Mouse (Mus musculus) CH12.LX (cell line): ENCODE measurements around the gene Eif1. TPM values are rescaled to one million over a fixed set of nuclear protein-coding genes. Genes with fewer than 3 reads are reported as not detected.

ENCODE experiments used
- DNase-seq: peaks from one replicate; pipeline ENCODE4 v3.0.0-alpha.2; 2013; ENCODE audit errors: extremely low read depth
- H3K27ac ChIP-seq: 2 replicates; pipeline ENCODE4 v1.5.1; 2012; ENCODE audit warnings: low read depth, mild to moderate bottlenecking, control low read depth, moderate library complexity; ENCODE audit not compliant: insufficient read depth
- H3K27me3 ChIP-seq: replicated peaks from 2 replicates; pipeline ENCODE3; 2012; ENCODE audit warnings: inconsistent platforms
- H3K36me3 ChIP-seq, 2 experiments: replicated peaks in 1 of 2; 2 replicates each; pipeline versions ENCODE3 to v1.6.1; 2012; ENCODE audit warnings: inconsistent platforms in 1 of 2, low read length in 1 of 2, mild to moderate bottlenecking in 1 of 2, mixed read lengths in 1 of 2, moderate library complexity in 1 of 2; ENCODE audit not compliant: control insufficient read depth in 1 of 2, insufficient read depth in 1 of 2
- H3K4me1 ChIP-seq, 2 experiments: 2 replicates each; pipeline ENCODE4 v1.6.1; 2012; ENCODE audit warnings: inconsistent platforms in 1 of 2, moderate library complexity in 1 of 2; ENCODE audit not compliant: insufficient read depth in 2 of 2, control insufficient read depth in 1 of 2
- H3K4me2 ChIP-seq: 2 replicates; pipeline ENCODE4 v1.6.1; 2012; ENCODE audit warnings: low read depth, mild to moderate bottlenecking, control low read depth; ENCODE audit not compliant: poor library complexity, insufficient read depth, severe bottlenecking
- H3K4me3 ChIP-seq, 3 experiments: fragments of 150-350 bp in 1 of 3; sonication (generic) in 1 of 3; replicated peaks in 1 of 3; 2 replicates each; pipeline versions ENCODE3 to v1.5.1; 2011 to 2012; ENCODE audit warnings: low read depth in 2 of 3, low read length in 2 of 3, mild to moderate bottlenecking in 2 of 3, moderate library complexity in 2 of 3, control low read depth in 1 of 3, improper control_type of control experiment in 1 of 3, inconsistent platforms in 1 of 3, mixed read lengths in 1 of 3; ENCODE audit not compliant: poor library complexity in 1 of 3
- H3K79me2 ChIP-seq: replicated peaks from 2 replicates; pipeline ENCODE4 v1.6.1; 2012; ENCODE audit warnings: mild to moderate bottlenecking, moderate library complexity; ENCODE audit not compliant: control insufficient read depth, poor library complexity, insufficient read depth, severe bottlenecking; ENCODE audit errors: extremely low read depth
- H3K9ac ChIP-seq: 2 replicates; pipeline ENCODE4 v1.6.1; 2012; ENCODE audit warnings: low read depth, mild to moderate bottlenecking, control low read depth, moderate library complexity; ENCODE audit not compliant: insufficient read depth
- H3K9me3 ChIP-seq: replicated peaks from 2 replicates; pipeline ENCODE3; 2012; ENCODE audit warnings: low read length, inconsistent platforms, mixed read lengths
- CHD2 ChIP-seq: IDR thresholded peaks from 2 replicates; pipeline ENCODE4 v1.6.1; 2011; ENCODE audit warnings: low read length, improper control_type of control experiment
- CTCF ChIP-seq, 2 experiments: IDR thresholded peaks in 1 of 2; conservative IDR thresholded peaks in 1 of 2; 2 replicates each; pipeline ENCODE4 v1.5.1; 2011 to 2012; ENCODE audit warnings: low read depth in 2 of 2, low read length in 2 of 2, improper control_type of control experiment in 1 of 2, inconsistent platforms in 1 of 2, mild to moderate bottlenecking in 1 of 2, moderate library complexity in 1 of 2
- E2F4 ChIP-seq: IDR thresholded peaks from 2 replicates; pipeline ENCODE4 v1.6.1; 2011; ENCODE audit warnings: low read depth, low read length, improper control_type of control experiment; ENCODE audit not compliant: insufficient replicate concordance
- ELF1 ChIP-seq: IDR thresholded peaks from 2 replicates; pipeline ENCODE4 v1.6.1; 2014; ENCODE audit warnings: low read depth, mild to moderate bottlenecking, inconsistent platforms, low read length, improper control_type of control experiment
- EP300 ChIP-seq: IDR thresholded peaks from 2 replicates; pipeline ENCODE4 v1.6.1; 2011; ENCODE audit warnings: low read length, improper control_type of control experiment
- ETS1 ChIP-seq: conservative IDR thresholded peaks from 2 replicates; pipeline ENCODE4 v1.6.1; 2012; ENCODE audit warnings: low read depth, mild to moderate bottlenecking, inconsistent platforms, low read length, improper control_type of control experiment, moderate library complexity
- JUND ChIP-seq: conservative IDR thresholded peaks from 2 replicates; pipeline ENCODE4 v1.6.1; 2011; ENCODE audit warnings: low read depth, low read length, improper control_type of control experiment
- KAT2A ChIP-seq: IDR thresholded peaks from 2 replicates; pipeline ENCODE4 v1.6.1; 2012; ENCODE audit warnings: low read length, improper control_type of control experiment, inconsistent platforms; ENCODE audit not compliant: insufficient replicate concordance
- MAX ChIP-seq: IDR thresholded peaks from 2 replicates; pipeline ENCODE4 v1.6.1; 2011; ENCODE audit warnings: low read length, improper control_type of control experiment
- MEF2A ChIP-seq: IDR thresholded peaks from 2 replicates; pipeline ENCODE4 v1.6.1; 2014; ENCODE audit warnings: low read depth, mild to moderate bottlenecking, inconsistent platforms, low read length, improper control_type of control experiment, borderline replicate concordance
- MXI1 ChIP-seq: IDR thresholded peaks from 2 replicates; pipeline ENCODE4 v1.6.1; 2011; ENCODE audit warnings: mild to moderate bottlenecking, low read depth, low read length, improper control_type of control experiment
- MYC ChIP-seq: IDR thresholded peaks from 2 replicates; pipeline ENCODE4 v1.6.1; 2011; ENCODE audit warnings: low read depth, mild to moderate bottlenecking, improper control_type of control experiment, low read length
- NRF1 ChIP-seq: IDR thresholded peaks from 2 replicates; pipeline ENCODE4 v1.6.1; 2014; ENCODE audit warnings: low read depth, mild to moderate bottlenecking, inconsistent platforms, low read length, improper control_type of control experiment, moderate library complexity
- PAX5 ChIP-seq: IDR thresholded peaks from 2 replicates; pipeline ENCODE4 v1.6.1; 2012; ENCODE audit warnings: low read length, inconsistent platforms, mixed read lengths
- POLR2A ChIP-seq: IDR thresholded peaks from 2 replicates; pipeline ENCODE4 v1.6.1; 2011; ENCODE audit warnings: low read depth, mild to moderate bottlenecking, improper control_type of control experiment, low read length
- POLR2AphosphoS2 ChIP-seq: IDR thresholded peaks from 2 replicates; pipeline ENCODE4 v1.6.1; 2011; ENCODE audit warnings: low read depth, low read length, improper control_type of control experiment
- RAD21 ChIP-seq: IDR thresholded peaks from 2 replicates; pipeline ENCODE4 v1.6.1; 2011; ENCODE audit warnings: low read depth, mild to moderate bottlenecking, low read length, improper control_type of control experiment, moderate library complexity
- SIN3A ChIP-seq: IDR thresholded peaks from 2 replicates; pipeline ENCODE4 v1.6.1; 2012; ENCODE audit warnings: low read length, improper control_type of control experiment, inconsistent platforms
- SMC3 ChIP-seq: IDR thresholded peaks from 2 replicates; pipeline ENCODE4 v1.6.1; 2011; ENCODE audit warnings: low read depth, low read length, improper control_type of control experiment
- TCF12 ChIP-seq: IDR thresholded peaks from 2 replicates; pipeline ENCODE4 v1.6.1; 2014; ENCODE audit warnings: low read depth, mild to moderate bottlenecking, inconsistent platforms, low read length, improper control_type of control experiment
- UBTF ChIP-seq: IDR thresholded peaks from 2 replicates; pipeline ENCODE4 v1.6.1; 2012; ENCODE audit warnings: low read depth, mild to moderate bottlenecking, inconsistent platforms, low read length, improper control_type of control experiment, moderate library complexity
- USF1 ChIP-seq: IDR thresholded peaks from 2 replicates; pipeline ENCODE4 v1.6.1; 2014; ENCODE audit warnings: low read depth, mild to moderate bottlenecking, inconsistent platforms, low read length, improper control_type of control experiment
- ZC3H11A ChIP-seq: IDR thresholded peaks from 2 replicates; pipeline ENCODE4 v1.6.1; 2012; ENCODE audit warnings: low read depth, mild to moderate bottlenecking, inconsistent platforms, low read length, improper control_type of control experiment
- ZMIZ1 ChIP-seq: IDR thresholded peaks from 2 replicates; pipeline ENCODE4 v1.6.1; 2012; ENCODE audit warnings: low read depth, mild to moderate bottlenecking, inconsistent platforms, low read length, improper control_type of control experiment
- dilution Hi-C: fragments of 300-500 bp; cut with MboI; formaldehyde crosslinking; loops from 2 replicates; pipeline ENCODE4 v1.14.3; 2020; ENCODE audit warnings: low sequenced_read_pairs; ENCODE audit not compliant: extremely low pct_unique_long_range_greater_than_20kb, extremely low pct_ligation_motif_present
- in situ Hi-C: fragments of 300-500 bp; cut with MboI; formaldehyde crosslinking; loops from 3 replicates; pipeline ENCODE4 v1.14.3; 2019; ENCODE audit warnings: low sequenced_read_pairs, low pct_ligation_motif_present, low pct_unique_long_range_greater_than_20kb, mixed read lengths
- polyA plus RNA-seq: library from polyadenylated mRNA; unstranded; fragments of >175 nt; gene quantifications from 2 replicates; pipeline ENCODE4 v1.2.1, GENCODE M21; 2012; ENCODE audit warnings: low read depth; ENCODE audit not compliant: insufficient read length
- total RNA-seq, 2 experiments: library from RNA; depleted of rRNA; stranded (reverse); fragments of 300-350 nt in 1 of 2; fragments of >200 nt in 1 of 2; gene quantifications; 2 replicates each; pipeline ENCODE4 v1.2.3; 2012 to 2014

The Eif1 gene
- total and polyA plus RNA-seq, 3 experiments = 249 to 989 (median 406) TPM

DNA sequence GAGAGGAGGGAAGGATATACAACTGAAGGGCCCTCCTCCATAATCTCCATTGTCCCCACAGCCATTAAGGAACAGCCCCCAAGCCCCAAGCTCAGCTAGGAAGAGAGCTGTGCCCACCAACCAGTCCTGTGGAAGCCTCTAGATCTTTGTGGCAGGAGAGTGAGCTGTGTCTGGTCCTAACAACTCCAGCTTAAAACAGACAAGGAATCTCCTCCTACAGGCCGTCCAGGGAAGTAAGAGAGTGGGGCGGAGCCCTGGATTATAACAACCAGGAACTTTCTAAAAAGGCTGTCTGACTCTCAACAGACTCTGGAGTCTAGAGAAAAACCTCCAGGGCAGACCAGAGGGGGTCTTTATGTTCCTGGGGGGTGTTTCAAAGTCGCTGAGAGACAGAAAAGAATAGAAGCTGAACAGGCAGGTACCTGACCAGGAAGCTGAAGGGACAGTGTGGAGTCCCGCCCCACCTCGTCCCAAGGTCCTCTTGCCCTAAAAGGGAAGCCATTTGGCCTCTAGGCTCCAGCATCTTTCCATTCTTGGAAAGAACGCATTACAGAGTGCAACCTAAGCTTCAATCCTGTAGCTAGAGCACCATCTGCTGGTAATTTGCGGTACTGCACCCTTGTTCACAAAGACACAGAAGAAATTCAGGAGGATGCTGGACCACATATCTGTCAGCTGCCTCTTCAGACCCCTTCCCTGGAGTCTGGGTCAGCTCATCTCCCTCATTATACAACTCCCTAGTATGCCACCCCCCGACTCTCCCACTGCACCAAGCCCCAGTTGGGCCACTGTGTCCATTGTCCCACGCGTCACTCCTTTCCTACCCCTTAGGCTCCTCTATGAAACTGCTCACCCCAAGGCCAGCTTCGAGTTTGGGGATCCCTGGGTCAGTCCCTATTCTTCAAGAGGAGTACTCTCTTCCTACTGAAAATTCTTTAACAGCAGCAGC is 37.8 kb upstream of the Eif1 start:
- TF ChIP-seq ETS1 (no peak), TCF12 (no peak), MXI1 (no peak), MYC (no peak), POLR2A (no peak), PAX5 (no peak), MAX (no peak), MEF2A (no peak), CHD2 (no peak), ZMIZ1 (no peak), SIN3A (no peak), USF1 (no peak), NRF1 (no peak), POLR2AphosphoS2 (no peak), JUND (no peak), CTCF (conservative IDR thresholded peaks at IDR 0.05 in 1 of 2, IDR thresholded peaks at IDR 0.05 in 1 of 2; ENCODE audit: low read depth in 2 of 2, low read length in 2 of 2) (peak; percentile 98 to 100), RAD21 (peak; percentile 98), E2F4 (no peak), ZC3H11A (peak; percentile 51), SMC3 (peak; percentile 88), ELF1 (no peak), KAT2A (no peak), EP300 (no peak), UBTF (no peak)
- TF ChIP-seq, all 38 proteins: peak for 4
- peak; percentile 84 for DNase-seq
- Histone ChIP-seq H3K4me3 (no peak overlapping the region), H3K4me1 (peaks cover 0 to 4% of the 10 kb centered on the region in 2 experiments; a peak in 2 of 4 replicates), H3K4me2 (no peak overlapping the region), H3K27me3 (peaks cover 89% of the 10 kb centered on the region), H3K27ac (no peak overlapping the region), H3K79me2 (no peaks in the 10 kb centered on the region), H3K9me3 (no peaks in the 10 kb centered on the region), H3K36me3 (no peaks in the 10 kb centered on the region), H3K9ac (no peak overlapping the region)
- dilution Hi-C loops = no loop called here
- in situ Hi-C loops = loop anchor here (25.0 kb wide), 2 partner anchors 545 to 895 kb away; partner anchors contain the start of genes Gm14180 and Krt10
